Mouse (Mus musculus): Measurements from ENCODE around the gene Foxk2. TPM values are rescaled to one million over a fixed set of nuclear protein-coding genes. Genes with fewer than 3 reads are reported as not detected.
"Not testable (repeated sequence)": the region's sequence is repeated elsewhere in the genome, so short reads cannot be mapped to it uniquely, and the experiment has no call there.

Foxk2 gene
- polyA plus RNA-seq, 1 experiment from 2014 or later, result 6.6 TPM

GRCm38 (mm10) chr11:121306608-121307007, 46.8 kb downstream of the Foxk2 start:
- Histone ChIP-seq H3K27ac (ENCODE audit: low read length) (no peak overlapping the region), H3K4me2 (ENCODE audit: low read depth, low read length) (no peak overlapping the region), H3K9me3 (replicated peaks; ENCODE audit: control insufficient read depth, low read length) (0 out of 2 replicates have a peak, but pooled peaks cover 6% of the 10 kb centered on the region), H3K4me1 (ENCODE audit: control insufficient read depth, insufficient read depth, low read length) (no peaks in the 10 kb centered on the region), H3K27me3 (ENCODE audit: control insufficient read depth, insufficient read depth, low read length) (no peaks in the 10 kb centered on the region), H3K36me3 (ENCODE audit: control insufficient read depth, insufficient read depth, low read length) (peaks cover 46% of the 10 kb centered on the region), H3K9ac (ENCODE audit: low read length) (no peak overlapping the region), H3K4me3 (replicated peaks; ENCODE audit: low read length) (no peak overlapping the region)
- no peak for ATAC-seq (ENCODE audit: insufficient read depth, low FRiP score)
- WGBS, result 95% methylated on average over 8 of the region's 8 CpGs

DNA sequence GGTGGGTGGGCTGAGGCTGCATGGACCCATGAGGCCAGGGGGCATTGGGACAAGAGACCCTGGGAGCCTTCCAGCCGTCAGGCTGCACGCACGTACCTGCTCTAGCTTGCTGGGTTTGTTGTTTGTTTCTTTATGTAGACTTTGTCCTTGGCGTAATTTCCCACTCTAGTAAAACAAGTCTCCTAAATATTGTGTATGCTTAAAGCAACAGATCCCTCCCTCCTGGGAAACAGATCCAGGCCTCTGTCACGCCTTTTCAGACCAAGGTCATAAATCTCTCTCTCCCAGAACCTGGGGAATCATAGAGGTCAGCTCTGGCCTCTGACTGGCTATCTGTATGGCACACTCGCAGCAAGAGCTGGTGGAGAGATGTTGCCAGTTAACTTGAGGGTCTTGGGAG, 47.9 kb downstream of the Foxk2 start:
- H3K9ac ChIP-seq (ENCODE audit: low read length); H3K4me1 ChIP-seq (ENCODE audit: control insufficient read depth, insufficient read depth, low read length); H3K27ac ChIP-seq (ENCODE audit: low read length); H3K27me3 ChIP-seq (ENCODE audit: control insufficient read depth, insufficient read depth, low read length); H3K4me2 ChIP-seq (ENCODE audit: low read depth, low read length); ATAC-seq (ENCODE audit: insufficient read depth, low FRiP score); H3K4me3 ChIP-seq (replicated peaks; ENCODE audit: low read length); H3K9me3 ChIP-seq (replicated peaks; ENCODE audit: control insufficient read depth, low read length): not testable (repeated sequence)
- 88% methylated on average over 6 of the region's 6 CpGs for WGBS
- H3K36me3 ChIP-seq (ENCODE audit: control insufficient read depth, insufficient read depth, low read length), result peaks cover 40% of the 10 kb centered on the region

- ATAC-seq (ENCODE audit: insufficient read depth, low FRiP score), result no peak
- no peak overlapping the region for H3K9ac ChIP-seq (ENCODE audit: low read length)
- no peaks in the 10 kb centered on the region for H3K4me1 ChIP-seq (ENCODE audit: control insufficient read depth, insufficient read depth, low read length)
- 73% methylated on average over 1 of the region's 1 CpGs for WGBS
- no peak overlapping the region for H3K27ac ChIP-seq (ENCODE audit: low read length)
- 0 out of 2 replicates have a peak, but pooled peaks cover 3% of the 10 kb centered on the region for H3K36me3 ChIP-seq (ENCODE audit: control insufficient read depth, insufficient read depth, low read length)
- no peak overlapping the region for H3K4me2 ChIP-seq (ENCODE audit: low read depth, low read length)
- 0 out of 2 replicates have a peak, but pooled peaks cover under 1% of the 10 kb centered on the region for H3K9me3 ChIP-seq (replicated peaks; ENCODE audit: control insufficient read depth, low read length)
- no peaks in the 10 kb centered on the region for H3K27me3 ChIP-seq (ENCODE audit: control insufficient read depth, insufficient read depth, low read length)
- H3K4me3 ChIP-seq (replicated peaks; ENCODE audit: low read length), result no peak overlapping the region
Observed at GRCm38 (mm10) chr11:121326034-121326433, 66.2 kb downstream of the Foxk2 start.

DNA sequence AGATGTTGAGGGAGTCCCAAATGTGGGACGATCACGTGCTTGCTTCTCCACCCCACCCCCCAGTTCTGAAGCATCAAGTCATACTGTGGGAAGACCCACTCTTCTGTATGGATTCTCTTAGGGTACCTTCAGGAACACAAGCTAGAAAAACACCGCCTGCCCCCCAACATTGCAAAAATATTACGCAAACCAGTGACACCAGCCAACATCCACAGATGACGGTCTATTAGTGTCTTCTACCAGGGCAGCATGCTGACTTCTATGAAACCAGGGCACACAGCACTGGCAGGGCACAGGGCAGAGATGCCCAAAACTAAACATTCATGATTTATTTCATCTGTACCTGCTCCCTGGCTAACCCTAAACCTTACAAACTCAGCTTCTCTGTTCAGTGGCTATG, 66.9 kb downstream of the Foxk2 start:
- no peak overlapping the region for H3K4me3 ChIP-seq (replicated peaks; ENCODE audit: low read length)
- 0 out of 2 replicates have a peak, but pooled peaks cover 3% of the 10 kb centered on the region for H3K36me3 ChIP-seq (ENCODE audit: control insufficient read depth, insufficient read depth, low read length)
- 97% methylated on average over 5 of the region's 5 CpGs for WGBS
- H3K9ac ChIP-seq (ENCODE audit: low read length), result no peak overlapping the region
- H3K4me1 ChIP-seq (ENCODE audit: control insufficient read depth, insufficient read depth, low read length), result no peaks in the 10 kb centered on the region
- H3K4me2 ChIP-seq (ENCODE audit: low read depth, low read length), result no peak overlapping the region
- no peak for ATAC-seq (ENCODE audit: insufficient read depth, low FRiP score)
- H3K27ac ChIP-seq (ENCODE audit: low read length), result no peak overlapping the region
- no peaks in the 10 kb centered on the region for H3K27me3 ChIP-seq (ENCODE audit: control insufficient read depth, insufficient read depth, low read length)
- H3K9me3 ChIP-seq (replicated peaks; ENCODE audit: control insufficient read depth, low read length), result no peaks in the 10 kb centered on the region

DNA sequence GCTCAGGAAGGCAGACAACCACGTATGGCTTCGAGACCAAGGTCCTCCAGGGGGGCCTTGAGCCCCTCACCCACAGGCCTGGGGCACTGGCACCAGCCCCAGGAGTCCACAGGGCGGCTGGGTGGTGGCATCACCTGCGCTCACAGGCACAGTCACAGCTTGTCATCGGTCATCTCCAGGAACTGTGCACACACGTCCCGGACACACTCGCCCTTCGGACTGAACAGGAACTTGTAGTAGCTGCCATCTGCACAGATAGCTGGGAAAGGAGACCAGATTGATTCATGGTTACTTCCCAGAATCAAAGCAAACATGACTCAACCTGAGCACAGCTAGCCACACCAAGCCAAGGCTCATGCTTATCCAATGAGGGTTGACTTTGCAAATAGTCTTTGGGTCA, 68.4 kb downstream of the Foxk2 start:
- H3K36me3 ChIP-seq (ENCODE audit: control insufficient read depth, insufficient read depth, low read length), result 0 out of 2 replicates have a peak, but pooled peaks cover 6% of the 10 kb centered on the region
- no peak overlapping the region for H3K4me2 ChIP-seq (ENCODE audit: low read depth, low read length)
- H3K4me1 ChIP-seq (ENCODE audit: control insufficient read depth, insufficient read depth, low read length), result no peaks in the 10 kb centered on the region
- H3K27me3 ChIP-seq (ENCODE audit: control insufficient read depth, insufficient read depth, low read length), result no peaks in the 10 kb centered on the region
- no peaks in the 10 kb centered on the region for H3K9me3 ChIP-seq (replicated peaks; ENCODE audit: control insufficient read depth, low read length)
- no peak overlapping the region for H3K4me3 ChIP-seq (replicated peaks; ENCODE audit: low read length)
- no peak overlapping the region for H3K27ac ChIP-seq (ENCODE audit: low read length)
- 95% methylated on average over 9 of the region's 9 CpGs for WGBS
- ATAC-seq (ENCODE audit: insufficient read depth, low FRiP score), result no peak
- no peak overlapping the region for H3K9ac ChIP-seq (ENCODE audit: low read length)

DNA sequence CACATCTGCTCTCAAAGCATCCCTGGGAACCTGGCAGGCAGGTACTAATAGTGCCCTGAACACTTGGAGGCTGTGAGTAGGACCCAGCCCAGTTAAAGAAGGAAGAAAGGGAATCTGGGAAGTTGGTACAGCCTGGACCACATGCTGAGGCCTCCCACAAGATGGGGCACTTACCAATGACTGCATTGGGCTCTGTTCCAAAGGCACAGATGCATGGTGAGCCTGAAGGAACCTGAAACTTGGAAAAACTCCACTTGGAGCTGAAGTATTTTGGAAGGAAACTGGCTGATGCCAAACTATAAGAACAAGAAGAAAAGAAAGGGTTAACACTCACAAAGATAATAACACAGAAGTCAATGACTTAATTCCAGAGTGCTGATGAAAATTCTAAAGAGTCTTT, 68.8 kb downstream of the Foxk2 start:
- H3K4me2 ChIP-seq (ENCODE audit: low read depth, low read length), result no peak overlapping the region
- ATAC-seq (ENCODE audit: insufficient read depth, low FRiP score), result no peak
- 0 out of 2 replicates have a peak, but pooled peaks cover 6% of the 10 kb centered on the region for H3K36me3 ChIP-seq (ENCODE audit: control insufficient read depth, insufficient read depth, low read length)
- H3K27ac ChIP-seq (ENCODE audit: low read length), result no peak overlapping the region
- H3K9me3 ChIP-seq (replicated peaks; ENCODE audit: control insufficient read depth, low read length), result no peaks in the 10 kb centered on the region
- H3K4me3 ChIP-seq (replicated peaks; ENCODE audit: low read length), result no peak overlapping the region
- no peak overlapping the region for H3K9ac ChIP-seq (ENCODE audit: low read length)
- H3K27me3 ChIP-seq (ENCODE audit: control insufficient read depth, insufficient read depth, low read length), result no peaks in the 10 kb centered on the region
- H3K4me1 ChIP-seq (ENCODE audit: control insufficient read depth, insufficient read depth, low read length), result no peaks in the 10 kb centered on the region

GRCm38 (mm10) chr11:121331641-121332040, 71.9 kb downstream of the Foxk2 start:
- H3K4me2 ChIP-seq (ENCODE audit: low read depth, low read length), result no peak overlapping the region
- no peak overlapping the region for H3K9ac ChIP-seq (ENCODE audit: low read length)
- H3K9me3 ChIP-seq (replicated peaks; ENCODE audit: control insufficient read depth, low read length), result no peaks in the 10 kb centered on the region
- H3K4me3 ChIP-seq (replicated peaks; ENCODE audit: low read length), result no peak overlapping the region
- H3K36me3 ChIP-seq (ENCODE audit: control insufficient read depth, insufficient read depth, low read length), result 0 out of 2 replicates have a peak, but pooled peaks cover 6% of the 10 kb centered on the region
- H3K27me3 ChIP-seq (ENCODE audit: control insufficient read depth, insufficient read depth, low read length), result no peaks in the 10 kb centered on the region
- WGBS, result 87% methylated on average over 3 of the region's 3 CpGs
- no peak overlapping the region for H3K27ac ChIP-seq (ENCODE audit: low read length)
- no peak for ATAC-seq (ENCODE audit: insufficient read depth, low FRiP score)
- H3K4me1 ChIP-seq (ENCODE audit: control insufficient read depth, insufficient read depth, low read length), result no peaks in the 10 kb centered on the region

DNA sequence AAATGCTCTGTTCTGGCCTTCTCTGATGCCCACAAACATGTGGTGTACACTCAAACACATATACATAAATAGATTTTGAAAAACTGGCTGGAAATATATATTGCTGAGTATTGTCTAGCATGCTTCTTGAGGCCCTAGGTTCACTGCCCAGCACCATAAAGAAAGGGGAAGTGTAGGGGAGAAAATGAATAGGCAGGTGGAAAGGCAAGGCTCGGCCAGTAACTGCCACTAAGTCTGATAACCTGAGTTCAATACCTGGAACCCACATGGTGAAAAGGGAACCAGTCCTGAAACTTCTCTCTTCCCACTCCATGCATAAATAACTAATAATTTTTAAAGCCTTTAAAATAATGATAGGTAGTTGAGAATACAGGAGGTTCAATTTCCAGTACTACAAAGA, 79.9 kb downstream of the Foxk2 start:
- Histone ChIP-seq H3K9ac (ENCODE audit: low read length) (no peak overlapping the region), H3K4me3 (replicated peaks; ENCODE audit: low read length) (no peak overlapping the region), H3K4me1 (ENCODE audit: control insufficient read depth, insufficient read depth, low read length) (0 out of 2 replicates have a peak, but pooled peaks cover 3% of the 10 kb centered on the region), H3K4me2 (ENCODE audit: low read depth, low read length) (no peak overlapping the region), H3K27ac (ENCODE audit: low read length) (no peak overlapping the region), H3K9me3 (replicated peaks; ENCODE audit: control insufficient read depth, low read length) (no peaks in the 10 kb centered on the region), H3K27me3 (ENCODE audit: control insufficient read depth, insufficient read depth, low read length) (no peaks in the 10 kb centered on the region), H3K36me3 (ENCODE audit: control insufficient read depth, insufficient read depth, low read length) (peaks cover 3% of the 10 kb centered on the region; the same call in 1 of the 2 replicates)
- no peak for ATAC-seq (ENCODE audit: insufficient read depth, low FRiP score)
- whole genome bisulfite sequencing, result 89% methylated on average over 1 of the region's 1 CpGs

DNA sequence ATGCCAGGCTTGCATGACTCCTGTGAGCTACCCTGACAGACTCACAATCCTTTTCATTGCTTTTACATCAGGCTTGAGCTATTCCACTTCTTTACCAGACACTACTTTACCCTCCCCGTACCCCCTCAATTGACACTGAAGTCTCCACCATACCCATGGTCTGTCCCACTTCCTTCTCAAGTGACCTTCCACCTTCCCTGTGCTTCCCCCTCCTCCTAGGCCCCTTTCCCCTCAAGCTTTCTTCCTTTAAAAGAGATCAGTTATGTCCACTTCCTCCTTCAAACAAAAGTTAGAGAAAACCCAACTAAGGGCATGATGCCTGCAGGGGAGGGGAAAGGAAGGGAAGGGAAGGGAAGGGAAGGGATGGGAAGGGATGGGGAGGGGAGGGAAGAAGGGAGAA, 80.5 kb downstream of the Foxk2 start:
- H3K9ac ChIP-seq (ENCODE audit: low read length), result no peak overlapping the region
- H3K4me1 ChIP-seq (ENCODE audit: control insufficient read depth, insufficient read depth, low read length), result 0 out of 2 replicates have a peak, but pooled peaks cover 3% of the 10 kb centered on the region
- H3K4me3 ChIP-seq (replicated peaks; ENCODE audit: low read length), result no peak overlapping the region
- H3K27ac ChIP-seq (ENCODE audit: low read length), result no peak overlapping the region
- H3K27me3 ChIP-seq (ENCODE audit: control insufficient read depth, insufficient read depth, low read length), result no peaks in the 10 kb centered on the region
- no peak overlapping the region for H3K4me2 ChIP-seq (ENCODE audit: low read depth, low read length)
- 88% methylated on average over 1 of the region's 1 CpGs for WGBS
- no peak for ATAC-seq (ENCODE audit: insufficient read depth, low FRiP score)
- H3K36me3 ChIP-seq (ENCODE audit: control insufficient read depth, insufficient read depth, low read length), result peaks cover 3% of the 10 kb centered on the region; the same call in 1 of the 2 replicates
- no peaks in the 10 kb centered on the region for H3K9me3 ChIP-seq (replicated peaks; ENCODE audit: control insufficient read depth, low read length)

- no CpG with 5 or more reads among the region's 1 CpGs for WGBS
- ATAC-seq (ENCODE audit: insufficient read depth, low FRiP score); H3K36me3 ChIP-seq (ENCODE audit: control insufficient read depth, insufficient read depth, low read length): not testable (repeated sequence)
Observed at GRCm38 (mm10) chr11:121342423-121342822, 82.6 kb downstream of the Foxk2 start.

More at GRCm38 (mm10) chr11:121342423-121342822, 82.6 kb downstream of the Foxk2 start:
- not testable (repeated sequence) for H3K27ac ChIP-seq (ENCODE audit: low read length); H3K4me1 ChIP-seq (ENCODE audit: control insufficient read depth, insufficient read depth, low read length); H3K9ac ChIP-seq (ENCODE audit: low read length); H3K4me3 ChIP-seq (replicated peaks; ENCODE audit: low read length); H3K27me3 ChIP-seq (ENCODE audit: control insufficient read depth, insufficient read depth, low read length); H3K4me2 ChIP-seq (ENCODE audit: low read depth, low read length); H3K9me3 ChIP-seq (replicated peaks; ENCODE audit: control insufficient read depth, low read length)
